Mouse (Mus musculus) neural tube, embryonic 15.5 days (tissue): ENCODE results near the gene Pex7. TPM values are rescaled to one million over a fixed set of nuclear protein-coding genes. Genes with fewer than 3 reads are reported as not detected.

Source experiments
- ATAC-seq: fragments of 200-750 bp; cut with Nextera tagmentation; 2 replicates; pipeline ENCODE4 v1.8.0; 2017; ENCODE audit warnings: mild to moderate bottlenecking, moderate TSS enrichment, moderate library complexity; ENCODE audit not compliant: low FRiP score
- H3K27ac ChIP-seq: fragments of 300-500 bp; sonication (generic); replicated peaks from 2 replicates; pipeline ENCODE4 v1.5.1; 2015; ENCODE audit warnings: mild to moderate bottlenecking, inconsistent platforms
- H3K27me3 ChIP-seq: fragments of 300-500 bp; sonication (generic); replicated peaks from 2 replicates; pipeline ENCODE4 v1.6.1; 2015; ENCODE audit warnings: inconsistent platforms
- H3K36me3 ChIP-seq: fragments of 300-500 bp; sonication (generic); 2 replicates; pipeline ENCODE4 v1.6.1; 2015; ENCODE audit warnings: inconsistent platforms
- H3K4me1 ChIP-seq: fragments of 300-500 bp; sonication (generic); 2 replicates; pipeline ENCODE4 v1.6.1; 2015; ENCODE audit warnings: inconsistent platforms
- H3K4me2 ChIP-seq: fragments of 300-500 bp; sonication (generic); 2 replicates; pipeline ENCODE4 v1.6.1; 2015; ENCODE audit warnings: inconsistent platforms, mild to moderate bottlenecking, moderate library complexity
- H3K4me3 ChIP-seq: fragments of 300-500 bp; sonication (generic); replicated peaks from 2 replicates; pipeline ENCODE4 v1.5.1; 2015; ENCODE audit warnings: mild to moderate bottlenecking, inconsistent platforms
- H3K9ac ChIP-seq: fragments of 300-500 bp; sonication (generic); replicated peaks from 2 replicates; pipeline ENCODE4 v1.6.1; 2015; ENCODE audit warnings: mild to moderate bottlenecking, inconsistent platforms
- H3K9me3 ChIP-seq: fragments of 300-500 bp; sonication (generic); replicated peaks from 2 replicates; pipeline ENCODE4 v1.6.1; 2016; ENCODE audit warnings: inconsistent platforms
- WGBS: fragments of 180-500 bp; shearing (Covaris S2); methylation state at CpG from one replicate; pipeline ENCODE4 v1.1.7; 2015; ENCODE audit warnings: mixed read lengths; 5-methylcytosine and 5-hydroxymethylcytosine counted together
- polyA plus RNA-seq: library from polyadenylated mRNA; unstranded; fragments of >200 nt; fragmentation: Nextera tagmentation; extraction: Ambion mirVana; gene quantifications from 2 replicates; pipeline ENCODE4 v1.2.1, GENCODE M21; 2015

Pex7 gene
- polyA plus RNA-seq, 1 experiment from 2014 or later: 34.0 TPM

DNA sequence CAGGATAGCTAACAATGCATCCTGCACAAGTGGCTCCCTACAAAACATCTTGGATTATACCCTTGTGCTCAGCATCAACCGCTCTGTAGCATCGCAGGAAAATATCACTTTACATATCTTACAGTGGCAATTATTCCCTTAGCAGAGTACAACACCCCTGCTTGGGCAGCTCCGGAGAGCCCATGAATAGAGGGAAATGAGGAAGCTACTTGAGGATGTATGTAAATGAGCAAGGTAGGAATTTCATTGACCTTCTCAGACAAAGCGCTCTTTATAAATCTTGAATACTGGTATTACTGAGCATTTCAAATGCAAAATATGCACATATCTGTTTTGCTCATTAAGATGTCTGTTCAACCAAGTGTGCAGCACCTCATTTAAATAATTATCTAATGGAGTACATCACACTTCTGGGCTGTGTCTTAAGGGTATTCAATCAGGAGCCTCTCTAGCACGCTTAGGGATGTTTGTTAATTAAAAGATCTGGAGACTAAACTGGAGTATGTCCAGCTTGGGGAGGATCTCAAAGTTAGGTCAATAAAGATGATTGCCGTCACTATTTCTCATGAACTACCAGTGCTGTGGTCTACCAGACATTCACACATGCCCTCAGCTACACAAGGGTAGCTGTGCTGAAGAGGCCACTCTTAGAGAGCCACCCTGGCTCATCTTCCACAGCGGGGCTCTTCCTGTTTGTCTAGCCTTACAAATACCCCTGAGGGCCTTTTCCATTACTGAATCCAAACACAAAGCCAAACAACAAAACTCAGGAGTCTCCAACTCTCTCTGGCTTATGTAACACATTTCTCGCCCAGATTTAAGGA, 71.4 kb downstream of the Pex7 start:
- no peak overlapping the region for H3K9ac ChIP-seq
- no peaks in the 10 kb centered on the region for H3K27me3 ChIP-seq
- no peak for ATAC-seq
- H3K4me2 ChIP-seq: no peak overlapping the region
- no peaks in the 10 kb centered on the region for H3K4me1 ChIP-seq
- no peak overlapping the region for H3K27ac ChIP-seq
- H3K9me3 ChIP-seq: no peaks in the 10 kb centered on the region
- WGBS: 66% methylated on average over 8 of the region's 8 CpGs
- H3K4me3 ChIP-seq: no peak overlapping the region
- no peaks in the 10 kb centered on the region for H3K36me3 ChIP-seq

DNA sequence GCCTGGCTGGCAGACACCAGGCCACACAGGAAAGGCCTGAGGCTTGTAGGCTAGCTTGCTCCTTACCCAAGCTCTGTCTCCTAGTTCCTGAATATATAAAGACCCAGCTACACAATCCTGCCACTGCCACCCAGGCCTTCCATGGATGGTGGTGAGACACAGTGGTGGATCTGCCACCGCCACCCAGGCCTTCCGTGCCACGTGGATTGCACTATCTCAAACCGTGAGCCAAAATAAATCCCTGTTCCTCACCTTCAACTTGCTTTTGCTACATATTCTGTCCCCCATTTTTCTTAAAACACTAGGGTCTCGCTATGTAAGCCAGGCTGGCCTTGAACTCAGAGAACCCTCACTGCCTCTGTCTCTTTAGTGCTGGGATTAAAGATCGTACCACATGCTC, 73.3 kb downstream of the Pex7 start:
- Histone ChIP-seq H3K4me3 (no peak overlapping the region), H3K36me3 (no peaks in the 10 kb centered on the region), H3K9me3 (no peaks in the 10 kb centered on the region), H3K4me2 (no peak overlapping the region), H3K27me3 (no peaks in the 10 kb centered on the region), H3K9ac (no peak overlapping the region), H3K27ac (no peak overlapping the region), H3K4me1 (no peaks in the 10 kb centered on the region)
- WGBS: 95% methylated on average over 6 of the region's 6 CpGs
- ATAC-seq: no peak

DNA sequence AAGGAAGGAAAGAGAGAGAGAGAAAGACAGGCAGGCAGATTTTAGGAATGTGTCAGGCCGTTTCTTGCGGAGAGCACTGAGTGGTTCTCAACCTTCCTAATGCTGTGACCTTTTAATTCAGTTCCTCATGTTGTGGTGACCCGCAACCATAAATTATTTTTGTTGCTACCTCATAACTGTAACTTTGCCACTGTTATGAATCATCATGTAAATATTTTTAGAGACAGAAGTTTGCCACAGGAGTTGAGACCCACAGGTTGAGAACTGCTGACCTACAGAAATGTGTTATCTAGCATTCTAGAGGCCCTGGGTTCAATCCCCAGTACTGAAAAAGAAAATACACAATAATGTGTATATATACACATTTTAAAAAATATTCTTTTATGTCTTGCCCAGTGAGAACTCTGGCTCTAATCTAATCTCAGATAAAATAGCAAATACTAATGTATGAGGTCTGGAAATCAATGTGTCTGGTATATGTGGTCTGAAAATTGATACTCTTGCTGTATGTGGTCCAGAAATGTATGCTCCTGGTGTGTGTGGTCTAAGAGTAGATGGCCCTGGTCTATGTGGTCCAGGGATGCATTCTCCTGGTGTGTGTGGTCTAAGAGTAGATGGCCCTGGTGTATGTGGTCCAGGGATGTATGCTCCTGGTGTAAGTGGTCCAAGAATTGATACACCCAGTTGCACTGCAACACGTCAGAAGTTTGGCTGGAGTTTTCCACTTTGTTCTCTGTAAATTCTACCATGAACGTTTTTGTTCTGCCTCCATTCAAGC, 76.2 kb downstream of the Pex7 start:
- no peak overlapping the region for H3K9ac ChIP-seq
- H3K4me2 ChIP-seq: no peak overlapping the region
- H3K27me3 ChIP-seq: no peaks in the 10 kb centered on the region
- H3K9me3 ChIP-seq: no peaks in the 10 kb centered on the region
- H3K4me3 ChIP-seq: no peak overlapping the region
- H3K27ac ChIP-seq: no peak overlapping the region
- 88% methylated on average over 5 of the region's 5 CpGs for WGBS
- no peaks in the 10 kb centered on the region for H3K36me3 ChIP-seq
- H3K4me1 ChIP-seq: no peaks in the 10 kb centered on the region
- ATAC-seq: no peak

DNA sequence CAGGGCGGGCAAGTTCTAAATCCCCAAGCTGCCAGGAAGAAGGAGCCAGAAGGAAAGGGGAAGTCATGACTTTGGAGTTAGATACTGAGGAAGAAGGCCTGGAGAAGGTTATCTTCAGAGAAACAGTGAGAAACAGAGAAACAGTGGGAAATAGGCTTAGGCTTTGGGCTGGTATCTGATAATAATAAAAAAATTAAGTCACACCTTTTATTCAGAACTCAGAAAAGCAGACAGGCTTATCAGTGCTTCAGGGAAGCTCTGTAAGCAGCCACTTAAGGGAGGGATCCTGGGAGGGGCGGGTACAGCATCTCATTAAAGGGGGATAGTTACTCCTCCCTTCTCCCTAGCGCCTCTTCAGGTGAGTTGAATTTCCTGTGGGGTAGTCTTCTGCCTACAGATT, 86.5 kb downstream of the Pex7 start:
- no peak for ATAC-seq
- no peak overlapping the region for H3K4me3 ChIP-seq
- H3K9ac ChIP-seq: no peak overlapping the region
- H3K27ac ChIP-seq: no peak overlapping the region
- no peak overlapping the region for H3K4me2 ChIP-seq
- H3K9me3 ChIP-seq: no peaks in the 10 kb centered on the region
- H3K4me1 ChIP-seq: no peaks in the 10 kb centered on the region
- 67% methylated on average over 3 of the region's 3 CpGs for WGBS
- no peaks in the 10 kb centered on the region for H3K36me3 ChIP-seq
- no peaks in the 10 kb centered on the region for H3K27me3 ChIP-seq

DNA sequence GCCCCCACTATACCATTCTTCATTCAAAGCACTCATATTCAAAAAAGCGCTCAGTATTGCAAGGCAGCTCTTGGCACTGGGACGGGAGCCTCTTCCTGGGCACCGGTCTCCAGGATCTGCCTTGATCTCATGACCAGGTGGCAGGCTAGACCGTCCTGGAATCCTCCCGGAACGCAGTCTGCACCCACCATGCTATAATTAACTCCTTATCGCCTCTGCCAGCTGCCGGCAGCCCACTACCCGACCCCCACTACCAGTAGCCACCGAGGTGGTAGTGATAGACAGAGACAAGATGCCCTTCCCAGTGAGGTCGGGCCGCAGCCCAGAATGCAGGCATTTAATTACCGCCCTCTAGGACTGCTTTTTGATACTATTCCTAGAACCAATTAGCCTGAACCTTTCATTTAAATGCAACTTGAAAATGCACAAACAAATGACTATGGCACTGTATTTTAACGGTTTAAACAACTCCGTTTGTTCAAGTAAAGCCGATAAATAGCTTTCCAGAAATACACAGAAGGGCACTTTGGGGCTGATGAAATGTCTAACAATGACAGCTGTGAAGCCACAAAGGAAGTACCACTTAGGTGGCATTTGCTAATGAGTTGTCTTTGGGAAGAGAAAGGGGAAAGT, 88.7 kb downstream of the Pex7 start:
- WGBS: 54% methylated on average over 16 of the region's 16 CpGs
- Histone ChIP-seq H3K4me1 (no peaks in the 10 kb centered on the region), H3K9me3 (no peaks in the 10 kb centered on the region), H3K9ac (no peak overlapping the region), H3K27ac (no peak overlapping the region), H3K27me3 (no peaks in the 10 kb centered on the region), H3K36me3 (no peaks in the 10 kb centered on the region), H3K4me3 (no peak overlapping the region), H3K4me2 (no peak overlapping the region)
- no peak for ATAC-seq

DNA sequence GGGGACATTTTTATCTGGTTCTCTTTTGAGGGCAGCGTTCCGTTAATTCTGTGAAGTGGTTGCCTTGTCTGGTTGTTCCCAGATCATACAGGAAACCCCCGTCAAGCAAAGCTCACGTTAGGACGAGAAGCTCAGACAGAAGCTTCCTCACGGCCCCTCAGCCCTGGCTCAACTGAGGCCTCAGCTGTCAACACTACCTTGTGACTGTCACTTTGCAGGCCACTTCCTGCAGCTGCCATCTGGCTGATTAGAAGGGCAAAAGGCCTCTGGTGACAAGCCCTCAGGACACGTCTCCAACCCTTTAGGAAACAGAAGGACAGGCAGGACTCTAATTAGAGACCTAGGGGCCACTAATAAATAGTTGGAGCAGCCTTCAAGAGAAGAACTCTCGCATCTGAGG, 92.1 kb downstream of the Pex7 start:
- H3K4me1 ChIP-seq: no peaks in the 10 kb centered on the region
- H3K27ac ChIP-seq: no peak overlapping the region
- H3K27me3 ChIP-seq: no peaks in the 10 kb centered on the region
- WGBS: 52% methylated on average over 8 of the region's 8 CpGs
- no peak overlapping the region for H3K9ac ChIP-seq
- no peak overlapping the region for H3K4me3 ChIP-seq
- ATAC-seq: no peak
- H3K4me2 ChIP-seq: no peak overlapping the region
- no peaks in the 10 kb centered on the region for H3K36me3 ChIP-seq
- H3K9me3 ChIP-seq: no peaks in the 10 kb centered on the region

DNA sequence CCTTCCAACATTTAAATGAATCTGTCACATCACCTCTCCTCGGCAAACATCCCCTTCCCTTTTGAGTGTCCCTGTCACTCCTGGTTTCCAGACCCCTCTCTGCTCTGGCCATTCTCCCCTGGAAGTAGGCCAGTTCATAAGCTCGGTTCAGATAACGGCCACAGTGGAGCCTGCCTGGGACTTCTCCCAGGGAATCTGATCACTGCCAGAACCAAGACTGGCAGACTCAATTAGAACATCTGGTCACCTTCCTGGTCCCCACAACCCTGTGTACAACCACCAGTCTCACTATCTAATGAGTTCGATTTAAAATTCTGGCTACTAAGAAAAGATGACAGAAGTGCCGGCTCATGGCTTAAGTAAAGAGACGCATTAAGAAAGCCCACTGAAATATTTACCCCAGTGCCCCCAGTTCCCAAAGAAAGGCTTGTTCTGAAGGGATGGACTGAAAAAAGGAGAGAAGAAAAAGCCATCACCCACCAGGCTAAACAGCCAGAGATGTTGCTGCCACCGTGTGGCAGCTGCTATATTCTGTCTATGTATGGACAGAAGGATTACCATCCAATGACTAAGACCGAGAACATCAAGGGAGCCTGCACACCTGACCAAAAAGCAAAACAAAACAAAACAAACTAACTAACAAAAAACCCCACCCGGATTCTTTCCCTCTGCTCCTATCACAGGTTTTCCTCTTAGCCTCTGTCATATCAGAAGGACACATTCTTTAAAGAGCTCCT, 95.9 kb downstream of the Pex7 start:
- Histone ChIP-seq H3K9me3 (no peaks in the 10 kb centered on the region), H3K4me2 (no peak overlapping the region), H3K27ac (no peak overlapping the region), H3K36me3 (no peaks in the 10 kb centered on the region), H3K4me1 (no peaks in the 10 kb centered on the region), H3K9ac (no peak overlapping the region), H3K27me3 (no peaks in the 10 kb centered on the region), H3K4me3 (no peak overlapping the region)
- 66% methylated on average over 9 of the region's 9 CpGs for WGBS
- ATAC-seq: no peak; the same call in 1 of the 2 replicates

DNA sequence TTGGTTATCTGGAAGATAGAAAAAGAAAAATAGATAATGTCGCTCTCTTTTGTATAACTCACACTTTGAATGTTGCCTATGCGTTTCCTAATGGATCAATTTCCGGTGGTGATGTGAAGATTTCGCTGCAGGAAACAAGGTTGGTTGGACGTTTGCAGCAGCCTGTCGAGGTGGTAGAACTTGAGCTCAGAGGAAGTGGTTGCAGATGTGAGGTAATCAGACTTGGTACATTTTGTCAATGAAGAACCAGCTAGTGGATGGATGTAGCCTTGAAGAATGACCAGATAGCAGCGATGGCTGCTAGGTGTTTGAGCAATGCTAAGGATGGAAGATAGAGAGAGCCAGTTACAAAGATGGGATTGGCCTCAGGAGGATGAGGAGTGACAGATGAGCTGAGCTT, 102.7 kb downstream of the Pex7 start:
- no peak for ATAC-seq
- 91% methylated on average over 7 of the region's 7 CpGs for WGBS
- H3K4me1 ChIP-seq: no peaks in the 10 kb centered on the region

More for the DNA sequence above, 102.7 kb downstream of the Pex7 start:
- Histone ChIP-seq H3K9ac (no peak overlapping the region), H3K36me3 (no peaks in the 10 kb centered on the region), H3K9me3 (no peaks in the 10 kb centered on the region), H3K27ac (no peak overlapping the region), H3K4me2 (no peak overlapping the region), H3K4me3 (no peak overlapping the region), H3K27me3 (no peaks in the 10 kb centered on the region)

Other genes with a start within 250 kb of the Pex7 start
- 1.2 and 1.6 TPM in 2 replicates for gene Il20ra, start 195.1 kb downstream of the Pex7 start, polyA plus RNA-seq
- gene Slc35d3, start 56.2 kb downstream of the Pex7 start, polyA plus RNA-seq: 5.0 and 5.3 TPM in 2 replicates
- gene Map3k5, start 26.8 kb upstream of the Pex7 start, polyA plus RNA-seq: 1.4 and 1.7 TPM in 2 replicates
- 13.9 and 17.9 TPM in 2 replicates for gene Map7, start 240.8 kb upstream of the Pex7 start, polyA plus RNA-seq